Mouse (Mus musculus): Measurements from ENCODE around the gene Notch1. TPM values are rescaled to one million over a fixed set of nuclear protein-coding genes. Genes with fewer than 3 reads are reported as not detected.

Notch1 gene
- total RNA-seq, 2 experiments from 2014 or later = 23.6 to 27.5 TPM

DNA sequence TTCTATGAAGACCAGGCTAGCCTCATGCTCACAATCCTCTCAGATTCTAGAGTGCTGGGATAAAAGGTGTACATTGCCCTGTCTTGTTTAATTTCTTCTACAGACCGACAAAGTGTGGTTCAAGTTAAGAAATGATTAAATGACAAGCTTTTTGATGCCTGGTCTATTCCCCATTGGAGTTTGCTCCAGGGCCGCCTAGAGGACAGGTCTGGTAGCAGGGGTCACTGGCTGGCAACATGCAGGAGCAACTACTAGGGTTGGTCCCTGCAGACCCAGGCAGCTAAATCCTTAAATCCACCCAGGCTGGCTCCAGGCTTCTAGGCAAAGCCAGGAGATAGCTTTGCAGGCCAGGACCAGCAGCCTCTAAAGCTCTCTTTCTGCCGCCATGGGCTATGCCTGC is 53.5 kb downstream of the Notch1 start:
- intact Hi-C loops (cut with DNase I) = no loop called here
- no peak for DNase-seq (ENCODE audit: low spot score in 2 of 2)

- DNase-seq (ENCODE audit: low spot score in 2 of 2) = no peak
- intact Hi-C loops (cut with DNase I) = no loop called here
Measured at GRCm38 (mm10) chr2:26461667-26462066, 54.8 kb downstream of the Notch1 start.

DNA sequence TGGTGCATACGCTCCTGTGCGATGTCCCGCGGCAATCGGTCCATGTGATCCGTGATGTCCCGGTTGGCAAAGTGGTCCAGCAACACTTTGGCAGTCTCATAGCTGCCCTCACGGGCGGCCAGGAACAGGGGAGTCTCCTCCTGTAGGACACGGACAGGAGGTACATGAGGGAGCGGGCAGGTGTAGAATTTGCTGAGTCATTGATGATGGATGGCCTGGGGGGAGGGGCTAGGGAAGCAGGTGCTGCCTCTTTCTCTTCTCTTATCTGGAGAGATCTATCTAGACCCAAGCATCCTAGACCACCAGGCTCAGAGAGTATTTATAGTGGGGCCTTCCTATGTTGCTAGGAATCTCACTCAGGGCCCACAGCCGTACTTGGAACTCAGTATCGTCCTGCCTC is 55.6 kb downstream of the Notch1 start:
- intact Hi-C loops (cut with DNase I) = no loop called here
- DNase-seq (ENCODE audit: low spot score in 2 of 2) = no peak

DNA sequence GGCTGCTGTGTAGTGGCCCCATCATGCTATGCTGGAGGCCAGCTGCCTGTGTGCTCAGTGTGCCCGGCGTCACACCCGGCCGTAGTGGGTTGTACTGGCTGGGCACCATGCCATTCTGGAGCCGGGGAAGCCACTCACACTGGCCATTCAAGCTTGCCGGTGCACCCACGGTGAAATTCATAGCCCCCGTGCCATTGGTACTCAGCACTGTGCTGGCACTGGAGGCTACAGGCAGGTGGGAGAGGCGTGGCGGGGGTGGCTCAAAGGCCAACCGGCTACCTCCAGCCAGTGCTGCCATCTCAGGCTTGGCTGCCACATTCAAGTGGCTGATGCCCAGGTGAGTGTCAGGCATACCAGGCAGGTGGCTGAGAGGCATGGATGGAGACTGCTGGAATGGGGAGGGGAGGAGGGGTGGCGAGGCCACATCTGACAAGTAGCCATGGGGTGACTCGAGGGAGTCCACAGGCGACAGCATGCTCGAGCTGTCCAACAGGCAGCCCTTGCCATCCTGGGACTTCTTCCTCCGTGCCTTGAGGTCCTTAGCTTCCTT is 56.3 kb downstream of the Notch1 start:
- intact Hi-C loops (cut with DNase I) = no loop called here
- DNase-seq (ENCODE audit: low spot score in 2 of 2) = no peak

DNA sequence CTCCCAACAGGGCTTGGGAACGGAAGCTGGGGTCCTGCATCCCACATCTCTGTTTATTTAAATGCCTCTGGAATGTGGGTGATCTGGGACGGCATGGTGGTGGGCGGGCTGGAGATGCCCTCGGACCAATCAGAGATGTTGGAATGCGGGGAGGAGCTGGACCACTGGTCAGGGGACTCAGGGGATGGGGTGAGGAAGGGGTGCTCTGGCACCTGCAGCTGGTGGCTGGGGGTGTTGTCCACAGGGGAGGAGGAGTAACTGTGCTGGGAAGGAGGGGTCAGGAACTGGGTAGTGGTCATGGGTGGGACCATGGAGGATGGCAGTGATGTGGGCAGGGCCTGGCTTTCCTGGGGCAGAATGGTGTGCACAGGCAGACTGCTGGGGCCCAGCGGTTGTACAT is 57.0 kb downstream of the Notch1 start:
- intact Hi-C loops (cut with DNase I) = no loop called here
- DNase-seq (ENCODE audit: low spot score in 2 of 2) = no peak

DNA sequence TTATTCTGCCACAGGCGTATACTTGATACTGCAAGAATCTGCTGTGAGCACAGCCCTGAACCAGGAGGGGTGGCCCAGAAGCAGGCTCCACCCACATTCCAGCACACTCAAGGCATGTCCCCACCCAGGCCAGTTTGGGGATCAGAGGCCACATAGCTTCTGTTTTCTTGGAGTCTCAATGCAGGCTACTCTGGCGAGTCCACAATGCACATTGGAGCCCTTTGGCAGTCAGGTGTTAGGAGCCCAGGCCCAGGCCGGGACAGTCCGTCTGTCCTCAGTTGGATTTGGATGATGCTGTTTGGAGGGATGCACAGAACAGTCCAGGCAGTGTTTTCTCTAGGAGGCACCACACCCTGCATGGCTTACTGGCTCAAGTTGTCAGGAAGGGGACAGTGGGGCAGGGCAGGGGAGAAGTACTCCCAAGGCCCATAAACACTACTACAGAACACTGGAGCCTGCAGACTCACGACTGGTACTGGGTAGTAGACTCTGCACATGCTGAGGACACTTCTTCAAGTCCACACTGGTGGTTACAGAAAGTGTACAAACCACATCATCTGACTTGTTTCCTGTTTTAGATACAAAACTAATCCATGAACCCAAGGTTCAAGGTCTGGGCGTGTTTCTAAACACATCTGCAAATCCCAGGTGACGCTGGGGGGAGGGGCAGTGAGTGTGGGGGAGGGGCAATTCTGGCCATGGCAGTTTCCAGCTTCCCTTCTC is 57.9 kb downstream of the Notch1 start:
- intact Hi-C loops (cut with DNase I) = no loop called here

DNA sequence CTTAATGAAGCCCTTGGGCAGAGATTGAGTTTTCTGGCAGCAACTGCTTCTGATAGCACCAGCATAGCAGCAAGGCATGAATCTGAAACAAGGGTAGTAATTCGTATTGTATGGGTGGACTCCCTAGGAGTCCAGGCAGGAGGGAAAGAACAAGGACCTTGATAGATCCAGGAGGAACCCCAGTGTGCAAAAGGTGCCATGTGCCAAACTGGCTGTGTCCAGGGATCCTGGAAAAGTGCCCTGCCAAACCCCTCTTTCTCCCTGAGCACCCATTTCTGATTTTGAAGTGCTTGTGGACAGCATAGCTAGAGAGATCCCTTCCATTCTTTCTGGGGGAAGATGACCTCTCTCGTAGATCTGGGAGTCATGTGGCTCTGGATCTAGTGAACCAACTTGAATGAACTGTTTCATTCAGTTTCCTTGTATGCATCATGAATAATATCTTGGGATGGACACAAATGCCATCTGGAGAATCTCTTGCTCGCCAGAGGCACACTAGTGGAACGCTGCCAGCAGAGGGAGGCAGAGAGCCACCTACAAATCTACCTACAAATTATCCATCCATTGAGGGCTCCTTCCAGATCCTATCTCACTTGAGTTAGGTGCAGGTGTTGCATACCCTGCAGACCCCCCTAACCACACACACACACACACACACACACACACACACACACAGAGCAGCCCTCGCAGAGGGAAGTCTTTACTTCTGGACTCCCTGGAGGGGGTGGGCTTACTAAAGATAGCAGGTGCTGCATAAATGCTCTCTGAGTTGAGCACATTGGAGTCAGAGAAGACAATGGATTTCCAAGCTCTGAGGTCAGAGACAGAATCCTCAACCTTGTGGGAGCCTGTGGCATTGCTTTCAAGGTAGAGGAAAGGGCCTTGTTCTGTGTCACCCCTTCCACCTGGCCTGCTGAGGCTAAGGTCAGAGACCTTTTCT is 67.1 kb downstream of the Notch1 start:
- intact Hi-C loops (cut with DNase I) = loop anchor here (2.0 to 5.0 kb wide), 3 partner anchors 53 to 183 kb away; no protein-coding TSS in a partner anchor
- peak; percentile 90 for DNase-seq (ENCODE audit: low spot score in 2 of 2)

More for the DNA sequence above, 57.9 kb downstream of the Notch1 start:
- no peak for DNase-seq (ENCODE audit: low spot score in 2 of 2)

DNA sequence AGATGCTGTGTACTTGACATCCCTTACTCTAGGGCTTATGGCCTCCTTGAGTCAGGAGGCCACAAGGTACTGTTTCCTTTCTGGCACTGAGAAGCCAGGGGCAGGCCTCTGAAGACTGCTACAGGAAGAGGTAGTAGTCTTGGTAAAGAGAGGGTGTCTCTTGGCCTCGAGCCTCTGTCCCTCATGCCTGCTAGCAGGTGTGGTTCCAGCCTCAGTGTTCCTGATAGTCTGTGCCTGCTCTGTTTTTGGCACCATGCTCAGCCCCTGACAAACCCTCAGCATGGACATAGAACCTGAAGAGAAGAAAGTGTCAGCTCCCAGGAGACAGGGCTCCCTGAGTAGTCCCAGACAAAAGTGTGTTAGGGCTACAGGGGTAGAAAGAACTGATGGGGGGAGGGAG is 69.0 kb downstream of the Notch1 start:
- intact Hi-C loops (cut with DNase I) = loop anchor here (5.0 kb wide), 2 partner anchors 55 to 185 kb away; no protein-coding TSS in a partner anchor
- no peak for DNase-seq (ENCODE audit: low spot score in 2 of 2)

- intact Hi-C loops (cut with DNase I) = loop anchor here (5.0 kb wide), 2 partner anchors 56 to 186 kb away; no protein-coding TSS in a partner anchor
- no peak for DNase-seq (ENCODE audit: low spot score in 2 of 2)
Measured at GRCm38 (mm10) chr2:26446671-26447070, 69.8 kb downstream of the Notch1 start.

DNA sequence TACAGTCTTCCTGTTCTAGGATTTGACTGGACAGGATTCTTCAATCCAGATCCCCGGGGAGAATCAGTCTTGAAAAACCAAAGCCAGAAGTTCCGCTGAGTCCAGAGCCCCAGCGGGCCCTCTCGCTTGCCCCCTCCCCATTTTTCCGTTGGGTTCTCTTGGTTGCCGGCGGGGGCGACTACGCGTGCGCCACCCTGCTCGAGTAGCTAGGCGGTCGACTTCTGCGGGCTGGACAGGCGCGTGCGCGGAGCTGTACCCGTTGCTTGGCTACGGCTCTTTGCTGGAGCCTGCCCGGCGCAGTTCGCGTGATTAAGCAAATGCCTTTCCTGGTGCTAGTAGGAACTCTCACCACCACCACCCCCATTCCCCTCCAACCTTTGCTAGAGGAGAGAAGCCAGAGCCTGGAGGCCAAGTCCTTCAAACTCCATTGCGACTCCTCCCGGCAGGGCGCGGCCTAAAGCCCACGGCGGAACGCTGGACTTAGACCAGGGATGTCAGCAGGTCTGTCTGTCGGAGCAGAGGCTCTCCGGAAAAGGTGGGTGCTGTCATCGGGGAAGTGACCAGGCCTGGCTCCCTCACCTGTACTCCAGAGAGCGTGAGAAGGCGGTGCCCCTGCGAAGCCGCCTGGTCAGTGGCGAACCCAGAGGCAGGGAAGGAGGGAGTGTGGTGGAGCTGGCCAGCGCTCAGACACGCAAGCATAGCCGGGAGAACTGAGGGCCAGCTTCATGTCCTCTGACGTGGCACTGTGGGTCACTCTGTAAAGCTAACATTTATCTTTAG is 70.6 kb downstream of the Notch1 start:
- intact Hi-C loops (cut with DNase I) = loop anchor here (5.0 kb wide), 2 partner anchors 56 to 186 kb away; no protein-coding TSS in a partner anchor
- peak; percentile 94 to 96 for DNase-seq (ENCODE audit: low spot score in 2 of 2)

DNA sequence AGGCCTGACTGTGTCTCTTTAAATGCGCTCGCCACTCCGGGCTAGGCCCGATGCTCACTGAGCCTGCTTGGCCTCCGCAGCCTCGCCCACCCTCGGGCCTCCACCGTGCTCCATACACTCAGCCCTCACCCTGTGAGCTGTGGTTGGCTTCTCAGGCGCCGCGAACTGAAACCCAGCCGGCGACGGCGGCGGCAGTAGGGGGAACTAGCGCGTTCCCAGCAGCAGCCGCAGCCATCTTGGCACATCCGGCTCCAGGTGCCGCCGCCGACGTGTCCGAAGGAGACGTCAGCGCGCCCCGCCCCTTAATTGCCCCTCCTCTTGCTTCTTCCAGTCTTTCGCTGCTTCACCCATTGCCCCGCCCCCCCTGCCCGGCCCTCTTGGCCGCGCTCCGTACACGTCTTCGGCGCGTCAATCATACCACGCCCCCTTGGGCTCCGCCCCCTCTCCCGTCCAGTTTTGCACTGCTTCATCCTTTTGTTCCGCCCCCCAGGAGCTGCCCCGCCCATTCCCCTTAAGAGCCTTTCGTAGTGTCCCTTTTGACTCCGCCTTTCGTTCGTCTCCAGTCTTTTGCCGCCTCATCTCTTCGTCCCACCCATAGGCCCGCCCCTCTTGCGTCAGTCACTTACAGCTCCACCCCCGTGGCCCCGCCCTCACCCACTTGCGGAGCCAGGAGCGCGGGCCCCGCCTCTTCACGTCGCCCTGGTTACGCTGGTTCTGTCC is 71.4 kb downstream of the Notch1 start, which contains the start of gene Sec16a:
Gene Sec16a, minus strand, starts transcription at position 271 of the 720 bp plus-strand sequence.
- DNase-seq (ENCODE audit: low spot score in 2 of 2) = peak; percentile 100
- intact Hi-C loops (cut with DNase I) = loop anchor here (5.0 kb wide), 2 partner anchors 57 to 187 kb away; no protein-coding TSS in a partner anchor

GRCm38 (mm10) chr2:26444368-26444767 is 72.1 kb downstream of the Notch1 start:
- DNase-seq (ENCODE audit: low spot score in 2 of 2) = no peak
- intact Hi-C loops (cut with DNase I) = no loop called here

DNA sequence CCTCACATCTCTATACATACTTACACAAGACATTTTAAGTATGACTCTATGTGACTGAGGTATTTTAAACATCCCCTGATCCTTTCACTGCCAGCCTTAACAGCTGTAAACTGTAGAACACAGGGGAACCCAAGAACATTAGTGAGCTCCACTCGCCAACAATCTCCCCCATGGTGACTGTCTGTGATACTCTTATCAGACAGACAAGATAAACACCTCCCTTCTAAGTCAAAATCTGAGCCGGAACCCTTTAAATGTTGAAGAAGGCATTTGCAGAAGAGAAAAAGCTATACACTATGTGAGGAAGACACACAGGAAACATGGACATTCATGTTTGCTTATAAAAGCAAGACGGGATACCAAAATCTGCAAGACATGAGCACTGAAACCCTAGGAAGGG is 72.6 kb downstream of the Notch1 start:
- intact Hi-C loops (cut with DNase I) = no loop called here
- no peak for DNase-seq (ENCODE audit: low spot score in 2 of 2)

- no peak for DNase-seq (ENCODE audit: low spot score in 2 of 2)
- intact Hi-C loops (cut with DNase I) = no loop called here
Measured at GRCm38 (mm10) chr2:26442843-26443242, 73.6 kb downstream of the Notch1 start.

GRCm38 (mm10) chr2:26441688-26442087 is 74.8 kb downstream of the Notch1 start:
- intact Hi-C loops (cut with DNase I) = no loop called here

DNA sequence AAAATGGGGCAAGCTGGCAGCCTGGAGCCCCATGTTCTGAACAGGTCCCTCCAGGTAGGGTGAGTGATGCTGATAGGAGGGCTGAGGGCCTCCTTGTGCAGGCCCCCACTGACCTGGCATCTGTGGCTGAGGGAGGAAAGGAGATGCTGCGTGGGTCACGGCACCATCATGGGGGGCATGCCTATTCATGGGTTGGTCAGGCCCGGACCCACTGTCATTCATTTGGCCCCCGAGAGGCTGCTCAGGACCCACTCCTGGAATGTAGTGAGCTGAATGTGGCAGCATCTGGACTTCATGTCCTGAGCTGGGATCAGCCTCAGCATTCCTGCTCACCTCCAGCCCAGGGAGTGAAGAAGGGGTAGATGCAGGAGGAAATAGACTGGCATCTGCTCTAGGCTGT is 75.2 kb downstream of the Notch1 start:
- no peak for DNase-seq (ENCODE audit: low spot score in 2 of 2)
- intact Hi-C loops (cut with DNase I) = no loop called here

More at GRCm38 (mm10) chr2:26441688-26442087, 74.8 kb downstream of the Notch1 start:
- no peak for DNase-seq (ENCODE audit: low spot score in 2 of 2)

- no peak for DNase-seq (ENCODE audit: low spot score in 2 of 2)
- intact Hi-C loops (cut with DNase I) = no loop called here
Measured at GRCm38 (mm10) chr2:26439671-26440070, 76.8 kb downstream of the Notch1 start.

DNA sequence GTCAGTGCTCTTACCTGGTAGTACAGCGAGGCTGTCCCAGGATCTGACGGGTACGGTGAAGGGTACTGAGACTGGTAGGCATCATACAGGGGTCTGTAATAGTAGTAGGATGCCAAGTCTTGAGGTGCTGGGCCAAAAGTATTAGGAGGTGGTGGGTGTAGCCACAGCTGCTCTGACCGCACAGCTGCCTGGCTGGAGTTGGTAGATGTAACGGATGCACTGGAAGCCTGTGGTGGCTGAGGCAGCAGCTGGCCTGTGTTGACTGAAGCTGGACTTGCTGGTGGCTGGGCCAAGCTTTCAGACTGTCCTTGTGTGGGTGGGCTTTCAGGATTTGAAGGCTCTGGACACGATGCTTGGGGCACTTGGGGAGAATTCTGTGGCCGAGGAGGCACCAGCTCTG is 78.1 kb downstream of the Notch1 start:
- intact Hi-C loops (cut with DNase I) = no loop called here
- no peak for DNase-seq (ENCODE audit: low spot score in 2 of 2)

All from left cerebral cortex, postnatal 14 days (tissue).